Mouse (Mus musculus) E14TG2a.4 (cell line): Measurements from ENCODE around the gene Ndufa13.

Experiments used
- H3K27me3 ChIP-seq: 2 replicates; pipeline ENCODE4 v1.6.1; 2014; ENCODE audit warnings: low read length, control low read depth; ENCODE audit not compliant: insufficient read depth
- H3K36me3 ChIP-seq: 2 replicates; pipeline ENCODE4 v1.6.1; 2014; ENCODE audit warnings: low read length, control low read depth; ENCODE audit not compliant: insufficient read depth
- H3K4me1 ChIP-seq: replicated peaks from 2 replicates; pipeline ENCODE4 v1.6.1; 2014; ENCODE audit warnings: low read depth, low read length, control low read depth
- H3K4me3 ChIP-seq: replicated peaks from 2 replicates; pipeline ENCODE4 v1.5.1; 2014; ENCODE audit warnings: mild to moderate bottlenecking, low read length
- H3K9me3 ChIP-seq: 2 replicates; pipeline ENCODE4 v1.6.1; 2014; ENCODE audit warnings: low read length, control low read depth
- CTCF ChIP-seq: conservative IDR thresholded peaks from 2 replicates; pipeline ENCODE4 v1.5.1; 2014; ENCODE audit warnings: low read length
- NANOG ChIP-seq: IDR thresholded peaks from 2 replicates; pipeline ENCODE4 v1.6.1; 2014; ENCODE audit warnings: borderline replicate concordance, low read length, mixed read lengths
- POU5F1 ChIP-seq: IDR thresholded peaks from 2 replicates; pipeline ENCODE4 v1.6.1; 2014; ENCODE audit warnings: low read length, borderline replicate concordance

Ndufa13 gene

DNA sequence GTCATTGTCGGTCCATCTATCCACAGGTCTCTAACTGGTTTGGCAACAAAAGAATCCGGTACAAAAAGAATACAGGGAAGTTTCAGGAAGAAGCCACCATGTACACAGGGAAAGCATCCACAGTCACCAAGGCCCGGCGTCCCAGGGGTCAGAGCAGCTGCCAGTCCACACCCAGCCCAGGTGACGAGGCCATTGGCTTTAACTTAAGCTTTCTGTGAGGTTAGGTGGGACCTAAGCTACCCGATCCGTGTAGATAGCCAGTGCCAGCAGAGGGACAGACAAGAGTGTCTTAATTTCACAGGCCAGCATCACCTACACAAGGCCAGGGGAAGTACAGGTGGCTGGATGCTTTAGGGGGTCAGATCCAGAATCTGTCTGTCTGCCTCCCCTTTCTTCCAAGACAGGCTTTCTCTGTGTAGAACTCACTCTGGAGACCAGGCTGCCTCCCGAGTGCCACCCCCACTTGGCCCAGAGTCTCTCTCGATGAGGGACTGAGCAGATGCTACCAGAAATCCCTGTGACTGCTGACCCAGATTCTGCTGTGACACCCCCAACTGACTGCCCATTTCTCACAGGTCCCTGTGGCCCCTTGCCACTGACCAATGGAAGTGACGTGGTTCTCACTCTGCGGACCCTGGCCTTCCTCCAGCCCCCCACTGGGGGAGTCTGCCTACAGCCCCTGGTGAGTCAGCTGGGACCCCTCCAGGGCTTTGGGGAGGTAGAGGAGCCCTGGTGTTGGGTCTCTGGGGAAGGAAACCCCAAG, 32.2 kb downstream of the Ndufa13 start:
- H3K4me3 ChIP-seq, result no peak overlapping the region
- no peaks in the 10 kb centered on the region for H3K9me3 ChIP-seq
- no peaks in the 10 kb centered on the region for H3K36me3 ChIP-seq
- TF ChIP-seq NANOG (no peak), CTCF (no peak), POU5F1 (no peak)
- H3K4me1 ChIP-seq, result no peaks in the 10 kb centered on the region
- H3K27me3 ChIP-seq, result peaks cover 3% of the 10 kb centered on the region; the same call in 1 of the 2 replicates

DNA sequence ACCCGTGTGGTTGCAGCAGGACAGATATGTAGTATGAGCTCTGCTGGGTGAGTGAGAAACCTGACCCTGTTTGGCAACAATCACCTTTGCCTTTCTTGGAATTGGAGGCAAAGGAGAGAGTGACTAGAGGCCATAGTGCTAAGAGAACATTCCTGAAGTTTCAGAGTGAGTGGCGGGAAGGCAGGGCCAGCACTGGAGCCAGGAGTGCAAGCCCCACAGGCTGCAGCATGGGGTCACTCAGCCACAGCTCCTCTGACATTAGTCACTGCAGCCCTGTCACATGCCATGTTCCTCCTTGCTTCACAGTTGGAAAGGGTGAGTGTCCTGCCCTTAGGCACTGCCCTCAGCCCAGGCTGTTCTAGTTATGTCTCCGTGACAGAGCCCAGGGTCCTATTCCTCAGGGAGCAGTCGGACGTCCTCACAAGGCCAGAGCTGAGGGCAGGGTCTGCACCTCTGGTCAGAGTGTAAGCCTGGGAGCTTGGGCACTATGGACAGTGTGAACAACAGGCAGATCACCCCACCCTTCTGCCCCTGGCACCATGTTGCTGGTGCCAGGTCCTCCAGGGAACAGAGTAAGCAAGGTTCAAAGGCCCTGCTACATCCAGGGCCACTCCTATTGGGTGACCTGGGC, 34.5 kb downstream of the Ndufa13 start:
- no peaks in the 10 kb centered on the region; the same call in 1 of the 2 replicates for H3K36me3 ChIP-seq
- no peaks in the 10 kb centered on the region for H3K9me3 ChIP-seq
- H3K4me1 ChIP-seq, result no peaks in the 10 kb centered on the region
- no peak overlapping the region for H3K4me3 ChIP-seq
- H3K27me3 ChIP-seq, result peaks cover 3% of the 10 kb centered on the region; the same call in 1 of the 2 replicates
- TF ChIP-seq NANOG (no peak), POU5F1 (no peak), CTCF (no peak)

DNA sequence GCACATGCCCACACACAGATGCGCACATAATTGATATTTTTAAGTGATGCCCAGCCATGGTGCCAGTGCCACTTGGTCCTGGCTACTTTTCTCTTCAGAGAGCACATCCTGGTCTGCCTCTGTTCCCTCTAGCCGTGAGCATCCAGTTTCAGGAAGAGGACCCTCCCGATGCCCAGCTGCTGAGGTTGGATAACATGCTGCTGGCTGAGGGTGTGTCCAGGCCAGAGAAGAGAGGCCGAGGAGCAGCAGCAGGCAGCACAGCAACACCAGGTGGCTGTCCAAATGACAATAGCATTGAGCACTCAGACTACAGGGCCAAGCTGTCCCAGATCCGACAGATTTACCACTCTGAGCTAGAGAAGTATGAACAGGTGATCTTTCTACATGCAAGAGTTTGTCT, 38.2 kb downstream of the Ndufa13 start:
- TF ChIP-seq CTCF (no peak), NANOG (no peak), POU5F1 (no peak)
- Histone ChIP-seq H3K27me3 (peaks cover 3% of the 10 kb centered on the region; the same call in 1 of the 2 replicates), H3K4me1 (peaks cover 7% of the 10 kb centered on the region), H3K9me3 (no peaks in the 10 kb centered on the region), H3K36me3 (no peaks in the 10 kb centered on the region; the same call in 1 of the 2 replicates), H3K4me3 (no peak overlapping the region)

DNA sequence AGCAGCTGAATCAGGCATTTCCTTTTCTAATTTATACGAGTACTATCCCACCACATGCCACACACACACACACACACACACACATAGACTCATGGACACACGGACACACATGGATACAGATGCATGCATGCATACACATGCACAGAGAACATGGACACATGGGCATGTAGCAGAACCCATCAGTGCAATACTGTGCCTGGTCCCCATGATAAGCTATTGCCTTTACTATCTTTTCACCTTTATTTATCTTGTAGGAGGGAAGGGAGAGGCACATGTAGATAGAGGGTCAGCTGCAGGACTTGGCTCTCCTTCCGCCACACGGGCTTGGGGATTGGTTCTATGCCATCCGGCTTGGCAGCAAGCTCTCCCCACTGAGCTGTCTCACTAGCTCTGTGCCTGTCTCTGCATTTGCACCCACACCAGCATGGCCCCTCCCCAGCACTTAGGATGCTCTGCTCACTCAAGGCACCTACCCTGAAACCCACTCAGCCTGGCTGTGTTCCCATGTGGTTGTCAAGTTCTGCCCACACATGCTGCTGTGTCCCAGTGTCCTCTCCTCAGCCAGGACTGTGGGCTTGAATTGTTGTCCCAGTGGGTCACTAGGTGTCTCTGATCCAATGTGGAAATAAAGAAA, 38.9 kb downstream of the Ndufa13 start:
- no peak overlapping the region for H3K4me3 ChIP-seq
- H3K27me3 ChIP-seq, result peaks cover 3% of the 10 kb centered on the region; the same call in 1 of the 2 replicates
- peaks cover 7% of the 10 kb centered on the region for H3K4me1 ChIP-seq
- no peaks in the 10 kb centered on the region for H3K9me3 ChIP-seq
- no peaks in the 10 kb centered on the region; the same call in 1 of the 2 replicates for H3K36me3 ChIP-seq
- TF ChIP-seq CTCF (no peak), NANOG (no peak), POU5F1 (no peak)

DNA sequence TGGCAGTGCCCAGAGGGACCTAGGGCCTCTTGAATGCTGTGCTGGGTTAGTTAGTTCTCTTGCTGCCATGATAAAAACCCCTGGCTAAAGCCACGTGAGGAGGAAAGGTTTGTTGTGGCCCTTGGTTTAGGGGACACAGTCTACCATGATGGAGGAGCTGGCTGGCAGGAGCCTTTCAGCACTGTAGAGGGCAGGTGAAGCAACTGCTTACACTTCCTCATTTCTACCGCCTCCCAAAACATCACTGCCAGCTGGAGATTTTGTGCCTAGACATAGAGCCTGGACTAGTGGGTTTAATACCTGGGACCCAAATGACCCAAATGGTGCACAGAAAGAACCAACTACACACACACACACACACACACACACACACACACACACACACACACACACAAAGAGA, 41.1 kb downstream of the Ndufa13 start:
- H3K27me3 ChIP-seq, result no peaks in the 10 kb centered on the region
- no peak overlapping the region for H3K4me3 ChIP-seq
- peaks cover 7% of the 10 kb centered on the region for H3K4me1 ChIP-seq
- no peaks in the 10 kb centered on the region for H3K9me3 ChIP-seq
- no peak for TF ChIP-seq POU5F1
- TF ChIP-seq NANOG, result no peak
- TF ChIP-seq CTCF, result no peak
- no peaks in the 10 kb centered on the region; the same call in 1 of the 2 replicates for H3K36me3 ChIP-seq

DNA sequence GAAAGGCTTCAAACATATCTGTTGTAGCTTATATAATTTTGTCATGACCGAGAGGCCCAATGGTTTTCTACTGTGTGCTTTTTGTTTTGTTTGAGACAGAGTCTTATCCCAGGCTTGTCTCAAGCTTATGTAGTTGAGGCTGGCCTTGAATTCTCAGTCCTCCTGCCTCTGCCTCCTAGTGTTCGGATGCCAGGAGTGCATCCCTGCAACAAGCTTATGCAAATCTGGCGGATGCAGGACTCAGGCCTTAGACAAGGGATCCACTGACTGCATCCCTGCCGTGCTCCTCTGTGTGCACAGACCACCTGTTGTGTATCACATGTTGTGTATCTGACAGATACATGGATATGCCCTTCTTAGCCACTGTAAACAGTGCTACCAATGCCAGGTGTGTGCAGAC, 41.6 kb downstream of the Ndufa13 start:
- Histone ChIP-seq H3K4me3 (no peak overlapping the region), H3K4me1 (peaks cover 7% of the 10 kb centered on the region), H3K36me3 (no peaks in the 10 kb centered on the region; the same call in 1 of the 2 replicates), H3K27me3 (no peaks in the 10 kb centered on the region), H3K9me3 (no peaks in the 10 kb centered on the region)
- TF ChIP-seq POU5F1 (no peak), NANOG (no peak), CTCF (peak; percentile 44)

DNA sequence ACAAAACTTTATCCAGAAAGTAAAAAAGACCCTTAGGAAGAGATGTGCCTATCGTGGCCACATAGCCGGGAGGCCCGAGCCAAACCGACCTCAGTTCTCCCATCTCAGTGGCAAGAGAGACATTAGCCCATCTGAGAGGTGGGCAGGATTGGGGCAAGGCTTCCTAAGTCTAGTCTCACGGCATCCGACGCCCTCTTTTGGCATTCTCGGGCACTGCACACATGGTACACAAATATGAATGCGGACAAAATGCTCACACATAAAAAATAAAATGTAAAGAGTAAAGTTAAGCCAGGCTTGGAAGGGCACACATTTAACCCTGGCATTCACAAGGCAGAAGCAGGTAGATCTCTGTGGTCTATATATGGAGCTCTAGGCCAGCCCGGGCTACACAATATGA, 48.5 kb downstream of the Ndufa13 start:
- no peaks in the 10 kb centered on the region for H3K9me3 ChIP-seq
- H3K36me3 ChIP-seq, result no peaks in the 10 kb centered on the region
- TF ChIP-seq NANOG (no peak), POU5F1 (no peak), CTCF (peak; percentile 56)

DNA sequence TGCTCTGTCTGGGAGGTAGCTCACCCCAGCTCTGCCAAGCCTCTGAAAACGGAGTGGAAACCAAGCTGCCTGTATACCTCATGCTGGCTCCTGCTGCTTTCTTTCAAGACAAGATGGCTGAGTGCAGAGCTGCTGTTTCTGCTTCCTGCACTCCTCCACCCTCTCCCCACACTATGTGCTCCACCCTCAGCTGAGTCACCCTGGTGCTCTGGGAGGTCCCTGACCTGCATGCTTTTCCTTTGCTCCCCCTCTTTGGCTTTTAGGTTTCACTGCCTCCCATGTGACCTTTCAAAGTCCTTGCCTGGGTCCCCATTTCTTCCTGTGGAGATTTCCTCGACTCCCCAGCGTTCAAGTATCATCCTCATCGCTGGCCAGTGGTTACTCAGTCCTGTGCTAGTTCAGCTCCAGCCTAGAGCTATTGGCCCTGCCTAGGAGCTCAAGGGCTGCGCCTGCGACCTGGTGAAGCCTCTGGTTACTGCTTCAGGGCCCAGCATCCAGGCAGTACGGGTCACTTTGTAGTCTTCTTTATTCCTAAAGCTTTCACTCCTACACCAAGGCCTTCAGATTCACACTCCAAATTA, 51.3 kb downstream of the Ndufa13 start:
- Histone ChIP-seq H3K36me3 (no peaks in the 10 kb centered on the region), H3K4me1 (peaks cover 73% of the 10 kb centered on the region), H3K9me3 (no peaks in the 10 kb centered on the region), H3K4me3 (peak overlapping the region; percentile 41), H3K27me3 (no peaks in the 10 kb centered on the region)
- TF ChIP-seq NANOG (no peak), POU5F1 (no peak), CTCF (no peak)

More for the DNA sequence above, 48.5 kb downstream of the Ndufa13 start:
- peaks cover 44% of the 10 kb centered on the region for H3K4me1 ChIP-seq
- H3K4me3 ChIP-seq, result no peak overlapping the region
- H3K27me3 ChIP-seq, result no peaks in the 10 kb centered on the region

DNA sequence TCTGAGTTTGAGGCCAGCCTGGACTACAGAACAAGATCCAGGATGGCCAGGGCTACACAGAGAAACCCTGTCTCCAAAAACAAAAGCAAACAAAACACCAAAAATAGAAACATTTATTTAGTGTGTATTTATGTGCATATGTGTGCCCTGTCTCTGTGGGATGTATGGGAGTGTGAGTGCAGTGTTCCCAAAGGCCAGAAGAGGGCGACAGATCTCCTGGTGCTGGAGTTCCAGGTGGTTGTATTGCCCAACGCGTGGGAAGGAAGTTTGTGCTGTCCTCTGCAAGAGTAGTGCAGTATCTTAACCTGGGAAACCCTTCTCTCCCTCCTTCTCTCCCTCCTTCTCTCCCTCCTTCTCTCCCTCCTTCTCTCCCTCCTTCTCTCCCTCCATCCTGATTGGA, 52.5 kb downstream of the Ndufa13 start:
- H3K36me3 ChIP-seq, result no peaks in the 10 kb centered on the region
- no peaks in the 10 kb centered on the region for H3K27me3 ChIP-seq
- H3K9me3 ChIP-seq, result no peaks in the 10 kb centered on the region
- peaks cover 84% of the 10 kb centered on the region for H3K4me1 ChIP-seq
- TF ChIP-seq CTCF (peak; percentile 60), NANOG (no peak), POU5F1 (no peak)
- no peak overlapping the region for H3K4me3 ChIP-seq
